Mouse (Mus musculus): ENCODE data around the gene Sox15.

DNA sequence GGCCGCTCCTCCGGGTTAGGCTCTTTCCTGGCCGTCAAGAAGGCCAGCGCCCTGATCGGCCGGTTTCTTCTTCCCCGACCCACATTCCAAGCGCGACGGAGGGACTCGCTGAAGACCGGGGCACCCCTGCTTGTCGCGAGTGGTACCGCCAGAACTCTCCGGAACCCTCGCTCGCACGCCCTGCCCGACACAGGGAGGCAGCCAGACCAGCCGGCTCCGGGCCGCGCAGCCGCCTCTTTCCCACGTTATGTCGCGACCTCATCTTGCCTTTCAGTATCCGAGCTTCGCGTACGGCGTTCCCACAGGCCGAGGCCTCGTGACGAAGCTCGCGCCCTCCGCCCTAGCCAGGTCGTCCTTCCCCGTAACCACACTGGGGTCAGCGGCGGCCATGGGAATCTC, 16.6 kb downstream of the Sox15 start:
- TF ChIP-seq CTCF (IDR thresholded peaks at IDR 0.05; ENCODE audit: low read depth) (no peak), EP300 (IDR thresholded peaks at IDR 0.05; ENCODE audit: low read depth) (no peak)
